Mouse (Mus musculus) forebrain, embryonic 14.5 days (tissue): ENCODE data around the gene Zhx3. TPM values are rescaled to one million over a fixed set of nuclear protein-coding genes. Genes with fewer than 3 reads are reported as not detected.

ENCODE experiments used
- ATAC-seq: fragments of 200-750 bp; cut with Nextera tagmentation; 2 replicates; pipeline ENCODE4 v1.8.0; 2017; ENCODE audit warnings: mild to moderate bottlenecking, moderate library complexity
- DNase-seq: peaks from one replicate; pipeline ENCODE4 v3.0.0-alpha.2; 2015; ENCODE audit warnings: low spot score
- H3K27ac ChIP-seq: fragments of 300-500 bp; sonication (generic); 2 replicates; pipeline ENCODE4 v1.5.1; 2014; ENCODE audit warnings: low read depth, mild to moderate bottlenecking, control low read depth, low read length, moderate library complexity
- H3K27me3 ChIP-seq: fragments of 300-500 bp; sonication (generic); replicated peaks from 2 replicates; pipeline ENCODE4 v1.6.1; 2014; ENCODE audit warnings: low read length, control low read depth, mixed read lengths; ENCODE audit not compliant: control insufficient read depth, insufficient read depth
- H3K36me3 ChIP-seq: fragments of 300-500 bp; sonication (generic); 2 replicates; pipeline ENCODE4 v1.6.1; 2014; ENCODE audit warnings: low read length, control low read depth; ENCODE audit not compliant: control insufficient read depth, insufficient read depth
- H3K4me1 ChIP-seq: fragments of 300-500 bp; sonication (generic); 2 replicates; pipeline ENCODE4 v1.6.1; 2014; ENCODE audit warnings: antibody characterized with exemption, low read length, control low read depth; ENCODE audit not compliant: control insufficient read depth, insufficient read depth
- H3K4me2 ChIP-seq: fragments of 300-500 bp; sonication (generic); 2 replicates; pipeline ENCODE4 v1.6.1; 2014; ENCODE audit warnings: mild to moderate bottlenecking, control low read depth, low read length
- H3K4me3 ChIP-seq: fragments of 300-500 bp; sonication (generic); 2 replicates; pipeline ENCODE4 v1.5.1; 2014; ENCODE audit warnings: low read depth, low read length, control low read depth
- H3K9ac ChIP-seq: fragments of 300-500 bp; sonication (generic); 2 replicates; pipeline ENCODE4 v1.6.1; 2014; ENCODE audit warnings: mild to moderate bottlenecking, low read length, control low read depth, moderate library complexity
- H3K9me3 ChIP-seq: fragments of 300-500 bp; sonication (generic); replicated peaks from 2 replicates; pipeline ENCODE4 v1.6.1; 2016; ENCODE audit warnings: low read length, control low read depth, mixed read lengths; ENCODE audit not compliant: control insufficient read depth
- WGBS: fragments of 180-500 bp; shearing (Covaris S2); extraction: QIAGEN DNeasy Blood & Tissue Kit; methylation state at CpG from one replicate; pipeline ENCODE4 v1.1.7; 2014; 5-methylcytosine and 5-hydroxymethylcytosine counted together
- polyA plus RNA-seq: library from polyadenylated mRNA; unstranded; fragments of >200 nt; fragmentation: Nextera tagmentation; extraction: Ambion mirVana; gene quantifications from 2 replicates; pipeline ENCODE4 v1.2.1, GENCODE M21; 2014

Zhx3 gene
- polyA plus RNA-seq, 1 experiment from 2014 or later, result 10.8 TPM

GRCm38 (mm10) chr2:160802326-160802725 is 70.5 kb downstream of the Zhx3 start:
- no peak overlapping the region for H3K27ac ChIP-seq
- H3K9me3 ChIP-seq, result no peaks in the 10 kb centered on the region
- no peaks in the 10 kb centered on the region for H3K27me3 ChIP-seq
- H3K9ac ChIP-seq, result no peak overlapping the region
- H3K4me3 ChIP-seq, result no peak overlapping the region
- no peak overlapping the region for H3K4me2 ChIP-seq
- H3K4me1 ChIP-seq, result no peaks in the 10 kb centered on the region
- DNase-seq (no peak), ATAC-seq (no peak)
- H3K36me3 ChIP-seq, result no peaks in the 10 kb centered on the region
- WGBS, result 87% methylated on average over 3 of the region's 3 CpGs

GRCm38 (mm10) chr2:160800967-160801366 is 71.8 kb downstream of the Zhx3 start:
- Histone ChIP-seq H3K4me1 (no peaks in the 10 kb centered on the region), H3K36me3 (no peaks in the 10 kb centered on the region), H3K4me3 (no peak overlapping the region), H3K27me3 (no peaks in the 10 kb centered on the region), H3K9me3 (no peaks in the 10 kb centered on the region), H3K9ac (no peak overlapping the region), H3K27ac (no peak overlapping the region), H3K4me2 (no peak overlapping the region)
- no peak for ATAC-seq
- WGBS, result 92% methylated on average over 1 of the region's 1 CpGs
- no peak for DNase-seq

- H3K4me1 ChIP-seq, result no peaks in the 10 kb centered on the region
- H3K9me3 ChIP-seq, result no peaks in the 10 kb centered on the region
- ATAC-seq (no peak), DNase-seq (no peak)
- H3K9ac ChIP-seq, result no peak overlapping the region
- H3K4me2 ChIP-seq, result no peak overlapping the region
- WGBS, result 97% methylated on average over 1 of the region's 1 CpGs
- H3K4me3 ChIP-seq, result no peak overlapping the region
- H3K27ac ChIP-seq, result no peak overlapping the region
- H3K27me3 ChIP-seq, result no peaks in the 10 kb centered on the region
- H3K36me3 ChIP-seq, result no peaks in the 10 kb centered on the region
These were observed 74.6 kb downstream of the Zhx3 start for GRCm38 (mm10) chr2:160798206-160798605.

- DNase-seq, result peak; percentile 22
- H3K27me3 ChIP-seq, result no peaks in the 10 kb centered on the region
- H3K9me3 ChIP-seq, result no peaks in the 10 kb centered on the region
- H3K4me3 ChIP-seq, result no peak overlapping the region
- WGBS, result 60% methylated on average over 2 of the region's 2 CpGs
- no peak overlapping the region for H3K9ac ChIP-seq
- no peak overlapping the region for H3K27ac ChIP-seq
- no peaks in the 10 kb centered on the region for H3K4me1 ChIP-seq
- no peak overlapping the region for H3K4me2 ChIP-seq
- H3K36me3 ChIP-seq, result no peaks in the 10 kb centered on the region
- peak; percentile 40; the same call in 1 of the 2 replicates for ATAC-seq
These were observed 75.8 kb downstream of the Zhx3 start for GRCm38 (mm10) chr2:160796973-160797372.

GRCm38 (mm10) chr2:160793117-160793516 is 79.7 kb downstream of the Zhx3 start:
- no peak overlapping the region for H3K27ac ChIP-seq

GRCm38 (mm10) chr2:160789741-160790140 is 83.1 kb downstream of the Zhx3 start:
- H3K27me3 ChIP-seq, result no peaks in the 10 kb centered on the region
- no peak overlapping the region for H3K4me3 ChIP-seq
- no peaks in the 10 kb centered on the region for H3K9me3 ChIP-seq
- ATAC-seq (no peak), DNase-seq (no peak)
- no peak overlapping the region for H3K4me2 ChIP-seq
- no peak overlapping the region for H3K27ac ChIP-seq
- H3K9ac ChIP-seq, result no peak overlapping the region
- H3K4me1 ChIP-seq, result 0 out of 2 replicates have a peak, but pooled peaks cover 2% of the 10 kb centered on the region
- H3K36me3 ChIP-seq, result no peaks in the 10 kb centered on the region

More at GRCm38 (mm10) chr2:160793117-160793516, 79.7 kb downstream of the Zhx3 start:
- H3K4me3 ChIP-seq, result no peak overlapping the region
- no peak overlapping the region for H3K9ac ChIP-seq
- no peaks in the 10 kb centered on the region for H3K9me3 ChIP-seq
- WGBS, result 72% methylated on average over 2 of the region's 2 CpGs
- H3K4me1 ChIP-seq, result no peaks in the 10 kb centered on the region
- H3K36me3 ChIP-seq, result no peaks in the 10 kb centered on the region
- no peak overlapping the region for H3K4me2 ChIP-seq
- DNase-seq (no peak), ATAC-seq (no peak)
- H3K27me3 ChIP-seq, result no peaks in the 10 kb centered on the region

GRCm38 (mm10) chr2:160789046-160789445 is 83.8 kb downstream of the Zhx3 start:
- no peak overlapping the region for H3K27ac ChIP-seq
- H3K4me2 ChIP-seq, result no peak overlapping the region
- no peaks in the 10 kb centered on the region for H3K9me3 ChIP-seq
- no peaks in the 10 kb centered on the region for H3K36me3 ChIP-seq
- H3K9ac ChIP-seq, result no peak overlapping the region
- no peaks in the 10 kb centered on the region for H3K27me3 ChIP-seq
- 89% methylated on average over 1 of the region's 1 CpGs for WGBS
- DNase-seq, result no peak
- ATAC-seq, result no peak
- no peak overlapping the region for H3K4me3 ChIP-seq
- H3K4me1 ChIP-seq, result 0 out of 2 replicates have a peak, but pooled peaks cover 2% of the 10 kb centered on the region

GRCm38 (mm10) chr2:160786333-160786732 is 86.5 kb downstream of the Zhx3 start:
- DNase-seq (peak; percentile 51), ATAC-seq (peak; percentile 44; the same call in 1 of the 2 replicates)
- Histone ChIP-seq H3K4me1 (0 out of 2 replicates have a peak, but pooled peaks cover 2% of the 10 kb centered on the region), H3K27ac (no peak overlapping the region), H3K9me3 (no peaks in the 10 kb centered on the region), H3K4me3 (no peak overlapping the region), H3K4me2 (no peak overlapping the region), H3K27me3 (no peaks in the 10 kb centered on the region), H3K36me3 (0 out of 2 replicates have a peak, but pooled peaks cover 1% of the 10 kb centered on the region), H3K9ac (no peak overlapping the region)
- WGBS, result 58% methylated on average over 1 of the region's 1 CpGs

GRCm38 (mm10) chr2:160780834-160781219 is 92.0 kb downstream of the Zhx3 start:
- ATAC-seq, result no peak
- no peaks in the 10 kb centered on the region for H3K4me1 ChIP-seq
- no peak for DNase-seq
- no peak overlapping the region for H3K4me3 ChIP-seq
- no peak overlapping the region for H3K4me2 ChIP-seq
- H3K27ac ChIP-seq, result no peak overlapping the region
- no peaks in the 10 kb centered on the region for H3K27me3 ChIP-seq
- 93% methylated on average over 2 of the region's 2 CpGs for WGBS
- no peak overlapping the region for H3K9ac ChIP-seq
- no peaks in the 10 kb centered on the region for H3K9me3 ChIP-seq
- H3K36me3 ChIP-seq, result peaks cover 14% of the 10 kb centered on the region; the same call in 1 of the 2 replicates
